ENCODE assay signal across 28 mouse cellular contexts in genomic region chr11:44661875-44662274, GRCm38 (mm10). TPM values are rescaled to one million over a fixed set of nuclear protein-coding genes. Genes with fewer than 3 reads are reported as not detected.
"Had no signal": no experiment of that assay in that cellular context is flagged by ENCODE, and none has a peak within 500 bp of the region (broad histone marks: within the 10 kb centered on the region; RNA-seq: fewer than 3 reads in every experiment).

No protein-coding gene starts in this region.

- H3K4me2 ChIP-seq: embryonic facial prominence, embryonic 12.5 days; embryonic facial prominence, embryonic 13.5 days; embryonic facial prominence, embryonic 15.5 days; forebrain, embryonic 12.5 days; forebrain, embryonic 13.5 days; forebrain, embryonic 15.5 days had no signal

- H3K4me3 ChIP-seq: embryonic facial prominence, embryonic 10.5 days; embryonic facial prominence, embryonic 12.5 days; embryonic facial prominence, embryonic 13.5 days; embryonic facial prominence, embryonic 15.5 days; erythroblast, embryonic 14.5 days; forebrain, embryonic 10.5 days; forebrain, embryonic 12.5 days; forebrain, embryonic 13.5 days; forebrain, embryonic 15.5 days; gastrocnemius, adult 2 months; heart, adult 2 months; heart, embryonic 10.5 days had no signal

- H3K27ac ChIP-seq: embryonic facial prominence, embryonic 10.5 days; embryonic facial prominence, embryonic 12.5 days; embryonic facial prominence, embryonic 13.5 days; embryonic facial prominence, embryonic 15.5 days; forebrain, embryonic 10.5 days; forebrain, embryonic 12.5 days; forebrain, embryonic 13.5 days; forebrain, embryonic 15.5 days; gastrocnemius, adult 2 months; heart, embryonic 10.5 days had no signal

- H3K9ac ChIP-seq: embryonic facial prominence, embryonic 12.5 days; embryonic facial prominence, embryonic 13.5 days; embryonic facial prominence, embryonic 15.5 days; forebrain, embryonic 12.5 days; forebrain, embryonic 13.5 days; forebrain, embryonic 15.5 days; forebrain, postnatal 0 days had no signal

- H3K9me3 ChIP-seq: embryonic facial prominence, embryonic 10.5 days; embryonic facial prominence, embryonic 12.5 days; embryonic facial prominence, embryonic 13.5 days; embryonic facial prominence, embryonic 15.5 days; forebrain, embryonic 10.5 days; forebrain, embryonic 12.5 days; forebrain, embryonic 13.5 days; forebrain, embryonic 15.5 days; heart, embryonic 10.5 days had no signal

- H3K27me3 ChIP-seq: embryonic facial prominence, embryonic 12.5 days; embryonic facial prominence, embryonic 15.5 days had no signal

- DNase-seq: cerebellum, adult 8-10 months; cerebellum, adult 9-10 months; cerebellum, adult 9-11 months; cerebellum, postnatal 10 days; cerebellum, postnatal 14 days; cerebellum, postnatal 25 days; cerebellum, postnatal 36 days; embryo, embryonic 11 days; forebrain, postnatal 0 days; gastrocnemius, adult 2 months; gastrocnemius, postnatal 10 days; gastrocnemius, postnatal 14 days; gastrocnemius, postnatal 25 days; gastrocnemius, postnatal 36 days; heart, adult 18-20 months; heart, adult 2 months had no signal

- H3K36me3 ChIP-seq: embryonic facial prominence, embryonic 10.5 days; embryonic facial prominence, embryonic 12.5 days; embryonic facial prominence, embryonic 13.5 days; embryonic facial prominence, embryonic 15.5 days; forebrain, embryonic 10.5 days; forebrain, embryonic 12.5 days; forebrain, embryonic 15.5 days; heart, embryonic 10.5 days had no signal

RNA-seq across cellular contexts. Expression of gene Ebf1, which starts 44.8 kb away (rescaled TPM):
- total RNA-seq: common myeloid progenitor, adult 5-6 weeks; granulocyte monocyte progenitor cell, adult 5-6 weeks had no signal
- polyA plus RNA-seq: erythroblast, embryonic 14.5 days had no signal
